10 mouse cellular contexts compared by ENCODE assay signal in genomic region chr8:112570541-112570940, GRCm38 (mm10). TPM values are rescaled to one million over a fixed set of nuclear protein-coding genes. Genes with fewer than 3 reads are reported as not detected.
DNase-seq lines count a peak whose midpoint lies in the region; ATAC-seq lines count a peak whose summit lies in the region.
"Had no signal": no experiment of that assay in that cellular context is flagged by ENCODE, and none has a peak within 500 bp of the region (broad histone marks: within the 10 kb centered on the region; RNA-seq: fewer than 3 reads in every experiment).

No protein-coding gene starts in this region.

- no peaks in the 10 kb centered on the region for H3K36me3 ChIP-seq in embryonic facial prominence, embryonic 13.5 days
- no peaks in the 10 kb centered on the region for H3K36me3 ChIP-seq in limb, embryonic 13.5 days

- peak; percentile 17 to 31 for DNase-seq in left cerebral cortex, postnatal 25 days (ENCODE audit: low spot score in 2 of 2)
- DNase-seq in left cerebral cortex, postnatal 14 days (ENCODE audit: low spot score in 2 of 2): no peak
- peak; percentile 21 for DNase-seq in right cerebral cortex, postnatal 25 days
- DNase-seq in T-cell, adult 2 months (ENCODE audit: low spot score): no peak
- no peak for DNase-seq in spleen, postnatal 4 days (ENCODE audit: low spot score in 2 of 2)
- no peak for DNase-seq in adrenal gland, postnatal 36 days
- DNase-seq: adrenal gland, postnatal 10 days had no signal

- intact Hi-C loops in left cerebral cortex, postnatal 25 days (cut with DNase I): loop anchor here (5.0 to 10.0 kb wide), 4 partner anchors 334 to 1064 kb away; partner anchors contain the start of gene Mon1b
- intact Hi-C loops in left cerebral cortex, postnatal 14 days (cut with DNase I): loop anchor here (5.0 to 10.0 kb wide), 4 partner anchors 164 to 1012 kb away; no protein-coding TSS in a partner anchor

- 8% methylated on average over 6 of the region's 6 CpGs for WGBS in embryonic facial prominence, embryonic 13.5 days
- 10% methylated on average over 6 of the region's 6 CpGs for WGBS in limb, embryonic 13.5 days

- H3K27ac ChIP-seq in embryonic facial prominence, embryonic 13.5 days: no peak overlapping the region
- no peak overlapping the region for H3K27ac ChIP-seq in limb, embryonic 13.5 days

- no peak for ATAC-seq in embryonic facial prominence, embryonic 13.5 days (ENCODE audit: insufficient number of reproducible peaks, insufficient read depth, low FRiP score, low TSS enrichment, low read depth)
- no peak for ATAC-seq in limb, embryonic 13.5 days (ENCODE audit: low FRiP score, low read depth)

- no peaks in the 10 kb centered on the region; the same call in 1 of the 2 replicates for H3K4me1 ChIP-seq in embryonic facial prominence, embryonic 13.5 days
- H3K4me1 ChIP-seq in limb, embryonic 13.5 days: peaks cover 8% of the 10 kb centered on the region

- H3K4me2 ChIP-seq in embryonic facial prominence, embryonic 13.5 days: 0 out of 2 replicates have a peak overlapping the region, but pooled peaks have one; percentile 59
- peak overlapping the region; percentile 60 for H3K4me2 ChIP-seq in limb, embryonic 13.5 days (replicated peaks)

- H3K9me3 ChIP-seq in embryonic facial prominence, embryonic 13.5 days: no peaks in the 10 kb centered on the region
- H3K9me3 ChIP-seq in limb, embryonic 13.5 days: no peaks in the 10 kb centered on the region

- no peak overlapping the region for H3K9ac ChIP-seq in embryonic facial prominence, embryonic 13.5 days
- no peak overlapping the region for H3K9ac ChIP-seq in limb, embryonic 13.5 days

- H3K27me3 ChIP-seq in embryonic facial prominence, embryonic 13.5 days: peaks cover 37% of the 10 kb centered on the region
- H3K27me3 ChIP-seq in limb, embryonic 13.5 days: peaks cover 27% of the 10 kb centered on the region

- H3K4me3 ChIP-seq in embryonic facial prominence, embryonic 13.5 days: no peak overlapping the region
- peak overlapping the region; percentile 31 for H3K4me3 ChIP-seq in limb, embryonic 13.5 days

RNA-seq across cellular contexts. Expression of gene Cntnap4, which starts 0.7 kb away (rescaled TPM):
- 10 to 100 TPM; 20.1 to 20.8 TPM for total RNA-seq in left cerebral cortex, postnatal 25 days (2021)
- total RNA-seq in left cerebral cortex, postnatal 14 days (2021): 10 to 100 TPM; 23.9 to 24.3 TPM
- 0.41 and 0.43 TPM in 2 replicates for polyA plus RNA-seq in embryonic facial prominence, embryonic 13.5 days (2015; fragmentation: Nextera tagmentation; extraction: Ambion mirVana)
- polyA plus RNA-seq in limb, embryonic 13.5 days (2015; fragmentation: Nextera tagmentation; extraction: Ambion mirVana): 3.4 TPM in 2 replicates
- not detected for total RNA-seq in adrenal gland, postnatal 36 days (2021)
- total RNA-seq: megakaryocyte-erythroid progenitor cell, adult 5-6 weeks had no signal

Comparison
In these comparisons a context has a peak if more than half of its experiments do, and no peak if none do; other contexts are left out.
1. DNase-seq: peak in left cerebral cortex, postnatal 25 days (2 of 2) and right cerebral cortex, postnatal 25 days (single experiment); none in left cerebral cortex, postnatal 14 days (0 of 2), T-cell, adult 2 months (single experiment), spleen, postnatal 4 days (0 of 2) and adrenal gland, postnatal 36 days (0 of 2).
2. RNA of gene Cntnap4, which starts 0.7 kb away (total RNA-seq): 23.9 to 24.3 TPM in left cerebral cortex, postnatal 14 days and 20.1 to 20.8 TPM in left cerebral cortex, postnatal 25 days; not detected in adrenal gland, postnatal 36 days; every median in the first group is over 10 times any median in the second.